Mouse (Mus musculus) CD8-positive naive resting alpha-beta T cell, adult 2 months (primary cell): ENCODE data around the gene Krt8.
A peak's percentile ranks its signal among the peaks of the same experiment; 100 is the strongest.

ENCODE experiments used
- DNase-seq, 2 experiments: peaks; one replicate each; pipeline ENCODE4 v3.0.0; 2022; ENCODE audit warnings: low read depth in 2 of 2, low spot score in 2 of 2

The Krt8 gene

DNA sequence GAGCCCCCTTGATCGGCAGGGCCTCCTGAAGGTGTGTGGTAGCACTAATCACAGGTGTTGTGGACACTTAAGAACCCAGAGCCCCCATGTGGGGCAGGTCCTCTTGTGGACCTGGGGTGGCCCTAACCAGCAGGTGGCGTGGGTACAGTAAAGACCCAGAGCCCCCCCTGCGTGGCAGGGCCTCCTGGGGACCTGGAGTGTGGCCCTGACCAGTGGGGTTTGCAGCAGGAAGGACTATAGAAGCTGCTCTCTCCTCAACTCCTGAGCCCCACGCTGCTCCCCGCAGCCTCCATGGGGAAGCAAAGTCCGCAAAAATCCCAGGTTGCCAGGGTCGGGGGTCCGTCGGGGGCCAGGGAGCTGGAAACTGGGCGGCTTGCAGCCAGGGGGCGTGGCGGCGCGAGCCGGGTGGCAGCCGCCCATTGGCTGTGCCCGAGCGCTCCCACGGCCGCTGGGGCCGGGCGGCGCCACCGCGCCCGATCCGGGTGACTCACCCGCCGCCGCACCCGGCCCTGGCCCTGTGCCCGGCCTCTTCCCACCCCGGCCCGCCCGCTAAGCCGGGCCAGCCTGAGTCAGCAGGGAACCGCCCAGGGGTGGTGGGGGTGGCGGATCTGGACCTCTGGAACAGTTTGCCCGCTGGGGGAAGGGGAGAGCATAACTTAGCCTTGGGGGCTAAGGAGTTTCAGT, 27.1 kb downstream of the Krt8 start:
- no peak for DNase-seq

- no peak for DNase-seq
Observed at GRCm38 (mm10) chr15:101976641-101977040, 27.6 kb downstream of the Krt8 start.

DNA sequence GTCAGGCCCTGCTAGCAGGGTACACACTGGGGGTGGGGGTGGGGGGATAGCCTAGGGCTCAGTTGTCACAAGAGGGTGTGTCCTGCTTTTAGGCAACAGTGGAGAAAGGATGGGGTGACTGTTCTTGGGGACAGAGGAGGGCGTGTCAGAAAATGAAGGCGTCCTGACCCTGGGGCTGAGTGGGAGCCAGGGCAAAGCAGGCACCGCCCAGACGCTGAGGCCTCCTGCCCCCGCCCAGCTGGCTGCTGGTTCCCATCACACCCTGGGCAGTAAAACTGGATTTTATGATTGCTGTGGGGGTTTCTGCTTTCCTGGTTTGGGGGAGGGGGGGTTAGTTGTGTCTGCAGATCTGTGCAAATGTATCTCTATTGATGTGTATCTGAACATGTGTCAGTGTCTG, 28.3 kb downstream of the Krt8 start:
- DNase-seq, result no peak

- no peak for DNase-seq
Observed at GRCm38 (mm10) chr15:101974083-101974845, 30.0 kb downstream of the Krt8 start.

GRCm38 (mm10) chr15:101973414-101974077, 30.7 kb downstream of the Krt8 start:
- peak; percentile 75 to 86 for DNase-seq

DNA sequence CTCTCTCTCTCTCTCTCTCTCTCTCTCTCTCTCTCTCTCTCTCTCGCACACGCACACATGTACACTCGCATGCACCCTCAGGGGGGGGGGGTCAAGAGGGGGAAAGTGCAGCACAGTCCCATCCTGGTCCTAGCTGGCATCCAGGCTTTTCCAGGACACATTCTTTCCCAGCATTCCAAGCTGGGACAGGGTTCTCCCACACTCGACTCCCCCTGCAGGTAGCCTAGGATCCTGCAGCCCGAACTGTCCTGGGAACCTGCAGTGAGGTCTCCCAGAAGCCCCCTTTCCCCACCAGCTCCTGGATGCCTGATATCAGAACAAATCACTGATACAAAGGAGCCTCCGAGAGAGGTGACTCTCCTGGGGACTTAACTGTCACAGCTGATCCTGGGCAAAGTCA, 33.7 kb downstream of the Krt8 start:
- DNase-seq, result no peak

DNA sequence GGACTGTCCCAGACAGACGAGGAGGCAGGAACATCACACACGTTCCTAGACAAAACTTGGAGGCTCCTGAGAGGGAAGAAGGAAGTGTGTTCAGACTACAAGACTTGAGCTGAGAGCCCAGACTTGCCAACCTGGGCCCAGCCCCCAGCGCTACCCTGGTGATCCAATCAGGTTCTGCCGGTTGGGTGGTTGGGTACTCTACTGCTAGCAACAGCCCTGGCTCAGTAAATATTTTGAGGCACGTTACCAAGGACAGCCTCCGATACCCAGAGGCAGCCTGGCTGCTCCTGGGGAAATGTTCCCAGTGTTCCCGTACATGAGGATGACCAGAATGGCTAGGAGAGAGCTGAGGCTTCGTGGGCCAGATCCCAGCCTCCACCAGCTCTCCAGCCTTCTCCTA, 37.5 kb downstream of the Krt8 start:
- DNase-seq, result no peak

DNA sequence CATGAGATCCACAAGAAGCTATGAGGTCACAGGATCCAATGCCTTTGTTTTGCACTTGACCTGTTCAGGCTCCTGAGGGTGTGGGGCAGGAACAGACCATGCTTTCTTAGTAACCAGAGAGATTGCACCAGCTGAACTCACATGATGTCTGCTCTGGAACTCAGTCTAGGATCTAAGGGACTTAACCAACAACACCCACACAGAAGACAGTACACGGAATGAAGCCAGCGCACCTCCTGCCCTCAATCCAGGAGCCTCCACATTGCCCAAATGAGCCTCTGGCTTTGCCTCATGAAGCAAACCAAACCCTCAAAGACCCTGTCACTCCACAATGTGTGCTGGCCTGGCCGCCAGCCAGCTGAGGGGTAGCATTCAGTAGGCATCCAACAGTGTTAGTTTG, 45.4 kb downstream of the Krt8 start:
- no peak for DNase-seq

DNA sequence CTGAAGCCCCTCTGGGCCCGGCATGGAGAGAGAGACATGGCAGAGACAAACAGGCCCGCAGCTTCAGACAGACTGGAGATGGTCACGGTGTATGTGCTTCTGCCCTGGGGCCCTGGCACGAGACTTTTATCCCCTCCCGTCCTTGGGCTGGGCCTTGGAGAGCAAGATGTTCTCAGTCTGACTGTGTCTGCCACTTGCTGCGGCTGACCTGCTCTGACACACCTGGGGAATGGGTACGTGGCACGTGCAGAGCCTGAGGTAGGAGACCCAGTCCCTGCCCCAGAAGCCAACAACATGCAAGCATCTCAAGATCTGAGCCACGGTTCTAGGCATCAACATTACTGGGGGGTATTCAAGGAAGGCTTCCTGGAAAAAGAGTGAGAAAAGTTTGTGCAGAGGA, 50.1 kb downstream of the Krt8 start, which contains the start of gene Krt78:
TSS of gene Krt78 (minus strand) at position 101 of the 400 bp plus-strand sequence.
- DNase-seq, result no peak

DNA sequence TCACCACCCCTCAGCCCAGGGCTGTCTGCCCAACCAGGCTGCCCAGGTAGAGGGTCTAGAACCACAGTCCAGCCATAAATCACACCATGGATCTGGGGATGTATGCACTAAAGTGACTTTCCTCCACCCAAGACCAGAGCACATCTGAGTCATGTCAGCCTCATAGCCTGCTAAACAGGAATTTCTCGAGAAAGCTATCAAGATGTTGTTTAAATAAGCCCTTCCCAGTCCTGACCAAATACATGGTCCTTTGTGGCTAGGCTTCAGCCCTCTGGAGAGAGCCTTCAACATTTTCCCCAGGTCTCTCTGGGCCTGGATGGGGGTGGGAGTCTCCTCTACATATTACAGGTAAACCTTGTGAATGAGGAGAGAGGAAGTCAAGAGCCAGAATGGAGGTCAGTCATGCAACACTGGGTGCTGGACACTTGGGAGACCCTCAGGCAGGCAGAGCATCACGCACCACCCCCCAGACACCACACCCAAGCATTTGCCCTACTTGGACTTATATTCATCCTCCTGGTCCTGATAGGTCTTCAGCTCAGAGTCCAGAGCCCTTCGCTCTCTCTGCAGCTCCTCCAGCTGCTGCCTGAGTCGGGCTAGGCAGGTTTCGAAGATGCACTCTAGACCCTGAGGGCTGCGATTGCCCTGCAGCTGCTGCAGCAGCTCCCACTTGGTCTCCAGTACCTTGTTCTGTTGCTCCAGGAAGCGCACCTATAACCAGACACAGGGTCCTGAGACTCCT, 51.4 kb downstream of the Krt8 start:
- DNase-seq, result no peak
